Mouse (Mus musculus) hindbrain, embryonic 13.5 days (tissue): ENCODE measurements around the gene Tppp2. TPM values are rescaled to one million over a fixed set of nuclear protein-coding genes. Genes with fewer than 3 reads are reported as not detected.

Source experiments
- ATAC-seq: fragments of 200-750 bp; cut with Nextera tagmentation; 2 replicates; pipeline ENCODE4 v1.8.0; 2017; ENCODE audit warnings: moderate TSS enrichment; ENCODE audit not compliant: low FRiP score
- H3K27ac ChIP-seq: fragments of 300-500 bp; sonication (generic); 2 replicates; pipeline ENCODE4 v1.5.1; 2015; ENCODE audit warnings: inconsistent platforms, mild to moderate bottlenecking, moderate library complexity
- H3K27me3 ChIP-seq: fragments of 300-500 bp; sonication (generic); 2 replicates; pipeline ENCODE4 v1.6.1; 2015; ENCODE audit warnings: mild to moderate bottlenecking, inconsistent platforms
- H3K36me3 ChIP-seq: fragments of 300-500 bp; sonication (generic); 2 replicates; pipeline ENCODE4 v1.6.1; 2015; ENCODE audit warnings: mild to moderate bottlenecking, inconsistent platforms
- H3K4me1 ChIP-seq: fragments of 300-500 bp; sonication (generic); replicated peaks from 2 replicates; pipeline ENCODE4 v1.6.1; 2015; ENCODE audit warnings: inconsistent platforms
- H3K4me2 ChIP-seq: fragments of 300-500 bp; sonication (generic); 2 replicates; pipeline ENCODE4 v1.6.1; 2015; ENCODE audit warnings: inconsistent platforms, mild to moderate bottlenecking, moderate library complexity
- H3K4me3 ChIP-seq: fragments of 300-500 bp; sonication (generic); 2 replicates; pipeline ENCODE4 v1.5.1; 2015; ENCODE audit warnings: mild to moderate bottlenecking, inconsistent platforms
- H3K9ac ChIP-seq: fragments of 300-500 bp; sonication (generic); 2 replicates; pipeline ENCODE4 v1.6.1; 2015; ENCODE audit warnings: mild to moderate bottlenecking, inconsistent platforms
- H3K9me3 ChIP-seq: fragments of 300-500 bp; sonication (generic); 2 replicates; pipeline ENCODE4 v1.6.1; 2016; ENCODE audit warnings: inconsistent platforms
- WGBS: fragments of 180-500 bp; shearing (Covaris S2); methylation state at CpG from one replicate; pipeline ENCODE4 v1.1.7; 2015; 5-methylcytosine and 5-hydroxymethylcytosine counted together
- polyA plus RNA-seq: library from polyadenylated mRNA; unstranded; fragments of >200 nt; fragmentation: Nextera tagmentation; extraction: Ambion mirVana; gene quantifications from 2 replicates; pipeline ENCODE4 v1.2.1, GENCODE M21; 2015

The Tppp2 gene
- polyA plus RNA-seq, 1 experiment from 2014 or later = not detected

DNA sequence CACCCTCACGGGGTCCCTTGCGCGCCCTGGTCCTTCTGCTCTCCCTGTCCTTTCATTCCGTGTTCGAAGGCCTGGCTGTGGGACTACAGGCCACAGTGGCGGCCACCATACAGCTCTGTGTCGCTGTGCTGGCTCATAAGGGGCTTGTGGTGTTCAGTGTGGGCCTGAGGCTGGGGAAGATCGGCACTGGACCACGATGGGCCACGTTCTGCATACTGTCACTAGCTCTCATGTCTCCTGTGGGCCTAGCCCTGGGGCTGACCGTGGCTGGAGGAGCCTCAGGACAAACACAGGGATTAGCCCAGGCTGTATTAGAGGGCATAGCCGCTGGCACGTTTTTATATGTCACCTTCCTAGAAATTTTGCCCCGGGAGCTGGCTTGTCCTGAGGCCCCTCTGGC lies 23.2 kb upstream of the Tppp2 start:
- no peak overlapping the region for H3K9ac ChIP-seq
- H3K4me1 ChIP-seq = no peaks in the 10 kb centered on the region
- H3K4me3 ChIP-seq = no peak overlapping the region
- no peaks in the 10 kb centered on the region for H3K27me3 ChIP-seq
- no peak overlapping the region for H3K4me2 ChIP-seq
- WGBS = 81% methylated on average over 14 of the region's 14 CpGs
- H3K36me3 ChIP-seq = peaks cover 57% of the 10 kb centered on the region
- H3K9me3 ChIP-seq = no peaks in the 10 kb centered on the region
- no peak for ATAC-seq
- H3K27ac ChIP-seq = no peak overlapping the region

GRCm38 (mm10) chr14:51896019-51896418 lies 22.2 kb upstream of the Tppp2 start:
- H3K27me3 ChIP-seq = no peaks in the 10 kb centered on the region
- H3K9me3 ChIP-seq = no peaks in the 10 kb centered on the region
- H3K4me1 ChIP-seq = no peaks in the 10 kb centered on the region
- WGBS = 92% methylated on average over 6 of the region's 6 CpGs
- H3K27ac ChIP-seq = no peak overlapping the region
- peaks cover 47% of the 10 kb centered on the region for H3K36me3 ChIP-seq
- no peak for ATAC-seq
- no peak overlapping the region for H3K9ac ChIP-seq
- H3K4me2 ChIP-seq = no peak overlapping the region
- no peak overlapping the region for H3K4me3 ChIP-seq

DNA sequence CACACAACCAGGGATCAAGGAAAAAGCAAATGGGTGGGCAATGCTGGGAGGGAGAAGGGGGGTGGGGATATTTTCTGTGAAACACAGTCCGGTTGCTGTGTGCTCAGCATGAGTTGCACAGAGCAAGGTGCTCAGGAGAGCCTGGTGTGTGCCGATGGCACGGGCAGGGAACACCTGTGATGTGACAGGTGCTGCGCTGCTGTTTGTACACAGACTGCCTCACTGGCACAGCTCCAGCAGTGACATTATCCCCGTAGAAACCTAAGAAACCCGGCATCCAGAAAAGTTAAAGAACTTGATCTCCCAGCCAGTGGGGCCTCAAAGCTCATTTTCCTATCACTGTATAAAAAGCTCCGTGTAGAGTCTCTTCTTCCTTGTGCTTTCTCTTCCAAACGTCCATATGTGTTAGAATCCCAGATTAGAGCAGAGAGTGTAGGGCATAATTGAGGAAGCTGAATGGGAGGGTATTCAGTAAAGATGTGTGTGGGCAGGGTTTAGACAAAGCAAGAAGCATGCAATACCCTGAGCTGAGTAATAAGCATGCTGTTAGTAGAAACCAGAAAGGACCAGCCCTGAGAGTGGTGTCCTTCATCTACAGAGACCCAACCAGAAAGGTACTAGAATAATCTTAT lies 21.6 kb upstream of the Tppp2 start:
- H3K4me3 ChIP-seq = no peak overlapping the region
- no peaks in the 10 kb centered on the region for H3K4me1 ChIP-seq
- no peak for ATAC-seq
- H3K9ac ChIP-seq = no peak overlapping the region
- no peak overlapping the region for H3K27ac ChIP-seq
- H3K27me3 ChIP-seq = no peaks in the 10 kb centered on the region
- H3K36me3 ChIP-seq = peaks cover 41% of the 10 kb centered on the region
- no peak overlapping the region for H3K4me2 ChIP-seq
- 82% methylated on average over 8 of the region's 8 CpGs for WGBS
- no peaks in the 10 kb centered on the region for H3K9me3 ChIP-seq

DNA sequence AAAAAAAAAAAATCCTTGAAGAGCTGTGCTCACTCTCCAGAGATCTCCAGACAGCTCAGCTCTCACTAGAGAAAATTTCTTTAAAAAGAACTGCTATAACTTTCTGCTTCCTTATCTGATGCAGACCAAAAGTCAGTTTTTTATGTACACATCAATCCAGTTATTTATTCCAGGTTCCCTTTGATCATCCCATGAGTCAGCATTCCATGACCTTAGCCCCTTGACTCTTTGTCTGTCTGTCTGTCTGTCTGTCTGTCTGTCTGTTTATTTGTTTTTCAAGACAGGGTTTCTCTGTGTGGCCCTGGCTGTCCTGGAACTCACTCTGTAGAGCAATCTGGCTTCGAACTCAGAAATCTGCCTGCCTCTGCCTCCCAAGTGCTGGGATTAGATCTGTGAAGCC lies 18.9 kb upstream of the Tppp2 start:
- Histone ChIP-seq H3K36me3 (peaks cover 19% of the 10 kb centered on the region), H3K27ac (no peak overlapping the region), H3K27me3 (no peaks in the 10 kb centered on the region), H3K9me3 (no peaks in the 10 kb centered on the region), H3K9ac (no peak overlapping the region), H3K4me1 (no peaks in the 10 kb centered on the region), H3K4me2 (no peak overlapping the region), H3K4me3 (no peak overlapping the region)
- 92% methylated on average over 1 of the region's 1 CpGs for WGBS
- ATAC-seq = no peak

DNA sequence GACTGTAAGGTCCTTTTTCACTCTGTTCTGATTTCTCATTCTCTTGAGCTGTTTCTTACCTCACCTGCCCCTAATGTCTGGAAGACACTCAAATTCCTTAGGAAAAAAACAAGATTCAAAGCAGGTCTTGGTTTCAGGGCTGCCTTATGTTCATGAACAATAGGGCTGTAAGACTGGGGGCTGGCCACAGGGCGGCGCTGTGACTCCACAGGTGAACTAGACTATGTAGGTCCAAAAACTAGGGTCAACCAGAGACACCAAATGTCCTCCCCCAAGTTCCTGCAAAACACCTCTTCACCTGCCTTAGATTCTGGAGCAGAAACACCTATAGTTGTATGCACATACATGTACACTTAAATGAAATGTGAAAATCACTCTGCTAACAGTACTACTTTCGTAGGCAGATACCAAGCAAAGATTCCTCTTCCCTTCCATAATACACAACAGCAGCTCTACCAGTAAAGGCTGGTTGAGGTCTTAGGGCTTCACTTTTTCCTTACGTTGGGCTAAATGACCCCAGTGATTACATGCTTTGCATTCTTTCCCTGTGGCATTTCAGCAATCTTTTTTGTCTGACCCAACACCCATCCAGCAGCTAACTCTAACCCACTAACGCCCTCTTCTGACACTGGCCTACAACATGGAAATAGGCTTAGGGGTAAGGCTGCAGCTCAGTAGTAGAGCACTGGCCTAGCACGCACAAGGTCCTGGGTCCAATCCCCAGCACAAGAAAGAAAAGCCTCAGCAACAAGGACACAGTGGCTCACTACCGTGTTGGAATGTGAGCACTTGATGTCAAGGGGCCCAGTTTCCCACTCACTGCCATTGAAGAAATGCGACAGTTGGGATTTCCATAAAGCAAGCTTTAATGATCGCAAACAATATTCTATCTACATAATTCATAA lies 15.2 kb upstream of the Tppp2 start:
- Histone ChIP-seq H3K4me1 (no peaks in the 10 kb centered on the region), H3K27me3 (no peaks in the 10 kb centered on the region), H3K4me2 (no peak overlapping the region), H3K27ac (no peak overlapping the region), H3K4me3 (no peak overlapping the region), H3K9ac (no peak overlapping the region), H3K36me3 (0 out of 2 replicates have a peak, but pooled peaks cover 3% of the 10 kb centered on the region), H3K9me3 (no peaks in the 10 kb centered on the region)
- ATAC-seq = peak; percentile 73
- WGBS = 61% methylated on average over 9 of the region's 9 CpGs

DNA sequence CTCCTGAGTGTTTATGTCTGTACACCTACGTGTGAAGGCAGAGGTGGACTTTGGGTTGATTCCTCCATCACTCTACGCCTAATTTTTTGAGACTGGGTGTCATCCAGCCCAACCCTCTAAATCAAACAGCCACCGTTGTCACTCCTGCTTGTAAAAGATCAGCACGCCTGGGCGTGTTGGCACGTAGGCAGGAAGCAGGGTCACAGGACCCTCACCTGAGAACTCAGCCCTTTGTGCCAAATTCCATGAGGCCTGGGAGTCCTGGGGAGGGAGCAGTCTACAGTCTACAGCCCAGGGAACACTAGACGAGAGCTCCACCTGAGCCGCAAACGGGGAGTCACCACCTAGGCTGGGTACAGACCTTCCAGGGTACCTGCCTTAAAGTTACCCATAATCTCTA lies 14.4 kb upstream of the Tppp2 start:
- Histone ChIP-seq H3K4me2 (no peak overlapping the region), H3K36me3 (0 out of 2 replicates have a peak, but pooled peaks cover 3% of the 10 kb centered on the region), H3K9me3 (no peaks in the 10 kb centered on the region), H3K4me3 (no peak overlapping the region), H3K27ac (no peak overlapping the region), H3K27me3 (no peaks in the 10 kb centered on the region), H3K4me1 (no peaks in the 10 kb centered on the region), H3K9ac (no peak overlapping the region)
- no peak for ATAC-seq
- WGBS = 94% methylated on average over 9 of the region's 9 CpGs

- H3K4me3 ChIP-seq = no peak overlapping the region
Measured at GRCm38 (mm10) chr14:51904706-51905105, 13.5 kb upstream of the Tppp2 start.

DNA sequence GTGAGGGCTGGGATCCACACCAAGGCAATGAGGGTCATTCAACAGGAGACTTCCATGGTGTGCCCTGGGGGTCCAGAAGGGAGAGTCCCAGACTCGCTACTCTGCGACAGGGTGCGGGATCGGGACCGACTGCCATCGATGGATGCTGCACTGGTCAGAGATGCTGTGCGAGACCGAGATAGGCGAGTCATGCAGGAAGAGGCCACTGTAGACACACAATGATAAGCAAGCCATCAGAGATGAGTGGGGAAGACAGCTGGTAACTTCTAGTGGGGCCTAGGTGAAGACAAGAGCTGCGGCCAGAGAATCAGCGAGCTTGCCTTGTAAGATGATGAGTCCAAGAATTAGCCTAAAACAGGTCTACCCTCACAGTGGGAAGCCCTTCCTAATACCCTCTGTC lies 12.1 kb upstream of the Tppp2 start:
- Histone ChIP-seq H3K4me1 (peaks cover under 1% of the 10 kb centered on the region; the same call in 1 of the 2 replicates), H3K36me3 (0 out of 2 replicates have a peak, but pooled peaks cover 3% of the 10 kb centered on the region), H3K9me3 (no peaks in the 10 kb centered on the region), H3K4me3 (no peak overlapping the region), H3K9ac (no peak overlapping the region), H3K4me2 (no peak overlapping the region), H3K27me3 (peaks cover 3% of the 10 kb centered on the region; the same call in 1 of the 2 replicates), H3K27ac (no peak overlapping the region)
- no peak for ATAC-seq
- WGBS = 94% methylated on average over 11 of the region's 11 CpGs

More at GRCm38 (mm10) chr14:51904706-51905105, 13.5 kb upstream of the Tppp2 start:
- Histone ChIP-seq H3K27ac (no peak overlapping the region), H3K9me3 (no peaks in the 10 kb centered on the region), H3K27me3 (no peaks in the 10 kb centered on the region), H3K36me3 (0 out of 2 replicates have a peak, but pooled peaks cover 3% of the 10 kb centered on the region), H3K9ac (no peak overlapping the region), H3K4me2 (no peak overlapping the region), H3K4me1 (no peaks in the 10 kb centered on the region)
- 73% methylated on average over 7 of the region's 7 CpGs for WGBS
- ATAC-seq = no peak

- H3K9ac ChIP-seq = no peak overlapping the region
- WGBS = 91% methylated on average over 10 of the region's 10 CpGs
- H3K9me3 ChIP-seq = no peaks in the 10 kb centered on the region
- H3K27ac ChIP-seq = no peak overlapping the region
- H3K36me3 ChIP-seq = no peaks in the 10 kb centered on the region
- ATAC-seq = no peak
- H3K4me3 ChIP-seq = no peak overlapping the region
- H3K4me2 ChIP-seq = peak overlapping the region; percentile 98
- peaks cover 23% of the 10 kb centered on the region for H3K4me1 ChIP-seq
- peaks cover 24% of the 10 kb centered on the region for H3K27me3 ChIP-seq
Measured at GRCm38 (mm10) chr14:51911301-51911700, 6.9 kb upstream of the Tppp2 start.

GRCm38 (mm10) chr14:51912391-51913061 lies 5.7 kb upstream of the Tppp2 start:
- ATAC-seq = peak; percentile 41
- H3K4me3 ChIP-seq = peak overlapping the region; percentile 64
- 9% methylated on average over 14 of the region's 14 CpGs for WGBS
- peak overlapping the region; percentile 81; the same call in 1 of the 2 replicates for H3K27ac ChIP-seq
- H3K27me3 ChIP-seq = peaks cover 24% of the 10 kb centered on the region
- H3K4me1 ChIP-seq = peaks cover 23% of the 10 kb centered on the region
- H3K4me2 ChIP-seq = peak overlapping the region; percentile 98
- H3K9me3 ChIP-seq = no peaks in the 10 kb centered on the region
- peak overlapping the region; percentile 83 for H3K9ac ChIP-seq
- H3K36me3 ChIP-seq = no peaks in the 10 kb centered on the region

- under 1% methylated on average over 58 of the region's 58 CpGs for WGBS
- no peaks in the 10 kb centered on the region for H3K36me3 ChIP-seq
- peak; percentile 71 for ATAC-seq
- H3K4me1 ChIP-seq = peaks cover 23% of the 10 kb centered on the region
- no peaks in the 10 kb centered on the region for H3K9me3 ChIP-seq
- H3K27ac ChIP-seq = peak overlapping the region; percentile 81
- peaks cover 24% of the 10 kb centered on the region for H3K27me3 ChIP-seq
- H3K4me3 ChIP-seq = peak overlapping the region; percentile 64
- H3K9ac ChIP-seq = peak overlapping the region; percentile 83
- peak overlapping the region; percentile 98 for H3K4me2 ChIP-seq
Measured at GRCm38 (mm10) chr14:51913062-51913959, 4.9 kb upstream of the Tppp2 start.
